Mouse (Mus musculus) CD8-positive naive resting alpha-beta T cell, adult 2 months (primary cell): ENCODE results near the gene Hic1.

Experiments
- DNase-seq, 2 experiments: peaks; one replicate each; pipeline ENCODE4 v3.0.0; 2022; ENCODE audit warnings: low read depth in 2 of 2, low spot score in 2 of 2

Gene Hic1

GRCm38 (mm10) chr11:75169405-75170080 is at the start of gene Hic1:
Hic1 (minus strand) TSS chr11:75169519.
- no peak for DNase-seq

DNA sequence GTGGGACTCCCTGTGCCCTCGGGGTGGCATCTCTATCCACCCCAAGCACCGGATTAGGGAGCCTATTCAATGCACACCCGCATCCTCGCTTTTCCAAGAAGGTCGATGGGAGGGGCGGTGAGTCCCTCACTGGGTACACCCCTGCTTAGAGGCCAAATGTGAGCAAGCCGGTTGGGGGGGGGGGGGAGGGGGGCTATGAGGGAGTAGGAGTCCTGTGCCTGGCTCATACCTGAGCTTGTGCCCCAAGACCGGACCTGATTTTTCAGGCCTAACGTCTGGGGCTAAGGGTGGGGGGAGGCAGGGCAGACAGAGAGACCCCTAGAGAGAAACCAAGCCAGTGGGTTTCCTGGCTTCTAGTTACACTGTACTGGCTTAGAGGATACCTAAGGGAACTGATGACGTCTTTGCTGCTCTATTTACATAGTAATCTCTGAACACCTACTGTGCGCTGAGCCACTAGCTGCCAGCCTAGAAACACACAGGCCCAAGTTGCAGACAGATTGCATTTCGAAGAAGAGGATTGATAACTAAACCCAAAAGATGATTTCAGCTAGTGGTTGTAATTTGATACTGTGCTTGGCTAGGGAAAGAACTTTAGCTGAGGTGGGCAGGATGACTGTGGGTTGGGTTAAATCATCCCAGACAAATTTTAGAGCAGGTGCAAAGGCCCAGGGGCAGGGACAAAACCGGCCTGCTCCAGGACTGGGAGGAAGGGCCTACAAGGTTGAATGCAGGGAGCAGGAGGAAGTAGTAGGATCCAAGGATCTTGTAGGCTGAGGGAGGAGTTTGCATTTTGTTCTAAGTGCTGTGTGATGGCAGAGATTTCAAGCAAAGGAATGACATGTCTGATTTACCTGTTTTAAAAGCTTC is 45.0 kb upstream of the Hic1 start:
- DNase-seq = no peak

DNA sequence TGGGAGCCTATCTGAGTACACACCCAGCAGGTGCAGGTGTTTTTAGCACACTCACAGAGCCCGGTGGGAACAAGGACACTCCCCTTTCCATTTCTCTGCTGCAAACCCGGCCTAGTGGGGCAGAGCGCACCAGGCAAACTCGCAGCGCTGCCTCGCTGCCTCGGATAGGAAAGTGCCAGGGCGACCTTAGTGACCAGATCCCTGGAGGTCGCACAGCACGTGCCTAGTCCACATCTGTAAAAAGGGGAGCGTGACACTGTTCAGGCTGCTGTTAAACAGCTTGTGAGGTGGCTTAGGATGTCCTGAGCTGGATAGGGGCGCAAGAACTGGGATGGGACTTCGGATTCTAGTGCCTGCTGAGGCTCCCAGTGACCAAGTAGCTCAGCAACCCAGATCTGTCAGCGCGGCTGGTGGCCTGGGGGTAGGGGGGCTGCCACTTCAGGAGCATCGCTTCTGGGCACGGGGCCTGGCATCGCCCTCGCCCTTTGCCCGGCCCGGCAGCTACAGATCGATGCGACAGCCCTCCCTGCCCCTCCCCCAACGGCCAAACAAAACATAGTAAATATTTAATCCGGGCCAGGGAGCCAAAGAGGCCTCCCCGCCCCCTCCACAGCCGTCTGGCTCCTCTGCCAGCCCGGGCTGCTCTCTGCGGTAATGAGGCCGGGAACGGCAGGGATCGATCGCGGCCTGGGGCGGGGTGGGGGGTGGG is 44.2 kb upstream of the Hic1 start:
- DNase-seq = no peak

DNA sequence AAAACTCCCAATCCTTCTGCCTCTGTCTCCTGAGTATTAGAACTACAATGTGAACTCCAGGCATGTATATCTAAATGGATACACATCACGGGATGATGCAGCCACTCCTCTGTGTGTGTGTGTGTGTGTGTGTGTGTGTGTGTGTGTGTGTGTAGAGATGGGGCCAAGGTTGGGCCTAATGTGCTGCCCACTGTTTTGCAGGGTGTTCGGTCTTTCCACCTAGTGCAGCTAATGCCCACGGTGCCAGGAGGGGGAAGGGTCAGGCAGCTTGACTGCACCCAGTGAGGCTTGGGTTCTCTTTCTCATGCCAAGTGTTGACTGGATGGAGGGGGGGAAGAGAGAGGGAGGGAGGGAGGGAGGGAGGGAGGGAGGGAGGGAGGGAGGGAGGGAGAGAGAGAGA is 43.6 kb upstream of the Hic1 start:
- no peak for DNase-seq

DNA sequence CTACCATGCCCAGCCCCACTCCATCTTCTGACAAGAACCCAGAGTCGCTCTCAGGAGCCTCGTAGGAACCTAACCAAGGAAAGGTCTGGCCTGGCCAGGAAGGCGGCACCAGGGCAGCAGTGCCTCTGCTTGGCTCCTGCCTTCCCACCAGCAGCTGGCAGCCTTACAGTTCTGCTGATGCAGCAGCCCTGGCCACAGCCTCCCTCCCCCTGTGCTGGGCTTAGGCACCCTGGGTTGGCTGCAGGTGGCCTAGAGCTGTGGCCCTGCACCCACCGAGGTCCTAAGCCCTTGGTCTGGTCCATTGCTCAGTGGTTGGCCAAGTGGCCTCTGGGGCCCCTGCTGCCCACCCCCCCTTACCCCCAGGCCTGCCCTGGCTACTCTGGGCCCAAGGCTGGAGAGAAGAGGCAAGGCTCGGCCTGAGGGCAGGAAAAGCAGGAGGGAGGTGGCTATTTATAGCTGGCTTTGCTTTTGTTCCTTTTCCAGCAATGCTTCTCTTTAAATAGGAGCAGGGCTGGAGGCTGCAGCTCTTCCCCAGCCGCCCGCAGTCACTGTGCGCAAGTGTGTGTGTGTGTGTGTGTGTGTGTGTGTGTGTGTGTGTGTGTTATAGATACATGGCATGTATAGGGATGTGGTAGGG is 42.8 kb upstream of the Hic1 start:
- DNase-seq = no peak

DNA sequence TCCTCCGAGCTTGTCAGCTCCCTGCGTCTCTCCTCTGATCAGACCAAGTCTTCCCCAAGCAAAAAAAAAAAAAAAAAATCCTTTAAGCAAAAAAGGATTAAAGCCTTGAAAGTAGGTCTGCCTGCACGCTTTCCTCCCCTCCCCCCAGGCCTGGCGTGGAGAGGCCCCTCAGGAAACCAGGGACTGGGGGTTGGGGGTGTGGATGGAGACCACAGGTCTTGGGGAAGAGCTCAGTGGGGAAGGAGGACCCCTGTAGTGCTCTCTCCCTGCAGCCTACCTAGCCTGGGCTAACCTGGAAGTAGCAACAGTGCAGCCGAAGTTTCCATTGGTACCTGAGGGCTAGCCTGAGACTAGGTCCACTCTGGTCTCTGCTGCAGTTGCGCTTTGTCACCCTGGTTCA is 41.4 kb upstream of the Hic1 start:
- no peak for DNase-seq

GRCm38 (mm10) chr11:75210093-75210492 is 40.8 kb upstream of the Hic1 start:
- no peak for DNase-seq

DNA sequence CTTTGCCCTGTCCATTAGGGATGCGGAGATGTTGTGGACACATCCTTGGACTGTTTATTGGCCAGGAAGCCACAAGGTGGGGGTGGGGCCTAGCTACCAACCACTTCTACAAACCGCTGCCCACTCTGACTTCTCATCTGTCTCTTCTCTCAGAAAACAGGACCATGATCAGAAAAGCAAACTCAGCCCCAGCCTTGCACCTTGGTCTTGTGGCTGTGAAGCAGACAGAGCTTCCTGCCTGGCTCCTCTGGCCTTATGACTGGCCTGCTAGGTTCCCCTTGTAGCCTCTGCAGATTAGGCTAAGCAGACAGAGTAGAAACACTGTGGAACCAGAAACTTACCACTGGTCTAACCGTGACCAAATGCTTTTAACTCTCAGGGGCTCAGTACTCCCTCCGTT is 40.0 kb upstream of the Hic1 start:
- no peak for DNase-seq

DNA sequence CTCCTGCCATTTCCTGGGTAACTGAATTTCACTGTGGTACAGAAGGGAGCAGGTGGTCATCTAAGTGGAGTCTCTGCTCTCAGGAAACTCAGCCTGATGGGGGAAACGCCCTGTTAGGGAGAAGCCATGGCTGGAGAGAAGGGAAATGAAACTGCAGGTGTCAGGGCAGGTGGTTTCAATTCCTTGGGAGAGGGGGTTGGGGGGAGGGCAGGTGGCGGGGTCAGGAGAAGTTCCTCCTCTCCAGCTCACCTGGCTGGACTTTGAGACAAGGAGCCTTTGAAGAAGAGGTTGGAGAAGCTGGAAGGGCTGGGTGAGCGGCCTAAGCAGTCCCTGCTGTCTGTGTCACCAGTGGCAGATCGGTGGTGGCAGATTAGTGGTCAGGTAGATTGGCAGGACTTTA is 37.0 kb upstream of the Hic1 start:
- DNase-seq = no peak

GRCm38 (mm10) chr11:75204472-75204871 is 35.2 kb upstream of the Hic1 start:
- no peak for DNase-seq

- no peak for DNase-seq
Measured at GRCm38 (mm10) chr11:75203926-75204325, 34.6 kb upstream of the Hic1 start.

GRCm38 (mm10) chr11:75201721-75202120 is 32.4 kb upstream of the Hic1 start:
- DNase-seq = no peak

- DNase-seq = no peak
Measured at GRCm38 (mm10) chr11:75200935-75201334, 31.6 kb upstream of the Hic1 start.

- DNase-seq = no peak
Measured at GRCm38 (mm10) chr11:75199951-75200350, 30.6 kb upstream of the Hic1 start.

- DNase-seq = no peak
Measured at GRCm38 (mm10) chr11:75198792-75199191, 29.5 kb upstream of the Hic1 start.

DNA sequence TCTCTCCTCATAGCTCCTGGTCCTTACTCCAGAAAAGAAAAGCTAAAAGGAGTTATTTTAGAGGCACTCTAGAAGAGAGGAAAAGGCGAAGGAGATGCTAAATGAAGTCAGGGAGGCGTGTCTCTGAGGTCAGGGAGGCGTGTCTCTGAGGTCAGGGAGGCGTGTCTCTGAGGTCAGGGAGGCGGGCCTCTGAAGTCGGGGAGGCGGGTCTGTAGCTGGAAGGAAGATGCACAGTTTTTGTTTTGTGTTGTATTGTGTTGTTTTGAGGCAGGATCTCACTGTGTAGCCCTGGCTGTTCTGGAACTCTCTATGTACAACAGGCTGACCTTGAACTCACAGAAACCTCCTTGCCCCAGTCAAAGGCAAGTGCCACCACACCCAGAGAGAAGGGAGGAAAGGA is 28.6 kb upstream of the Hic1 start:
- DNase-seq = no peak

DNA sequence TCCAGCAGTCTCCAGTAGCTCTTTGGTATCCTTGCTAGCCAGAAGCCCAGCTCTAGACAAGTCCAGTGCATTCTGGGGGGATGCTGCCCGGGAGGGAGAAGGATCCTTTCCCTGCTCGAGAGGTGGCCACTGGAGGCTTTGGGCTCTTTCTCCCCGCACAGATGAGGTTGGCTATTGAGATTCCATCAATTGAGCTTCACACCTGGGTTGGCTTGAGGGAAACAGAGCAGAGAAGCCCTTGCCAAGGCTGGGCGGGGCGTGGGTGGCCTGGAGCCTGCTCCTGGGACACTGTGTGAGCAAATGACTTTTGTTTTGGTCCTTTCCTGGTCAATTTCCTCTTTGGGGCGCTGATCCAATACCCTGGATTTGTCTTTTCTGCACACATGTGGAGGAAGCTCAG is 26.8 kb upstream of the Hic1 start:
- DNase-seq = no peak

- no peak for DNase-seq
Measured at GRCm38 (mm10) chr11:75194850-75195461, 25.6 kb upstream of the Hic1 start.

DNA sequence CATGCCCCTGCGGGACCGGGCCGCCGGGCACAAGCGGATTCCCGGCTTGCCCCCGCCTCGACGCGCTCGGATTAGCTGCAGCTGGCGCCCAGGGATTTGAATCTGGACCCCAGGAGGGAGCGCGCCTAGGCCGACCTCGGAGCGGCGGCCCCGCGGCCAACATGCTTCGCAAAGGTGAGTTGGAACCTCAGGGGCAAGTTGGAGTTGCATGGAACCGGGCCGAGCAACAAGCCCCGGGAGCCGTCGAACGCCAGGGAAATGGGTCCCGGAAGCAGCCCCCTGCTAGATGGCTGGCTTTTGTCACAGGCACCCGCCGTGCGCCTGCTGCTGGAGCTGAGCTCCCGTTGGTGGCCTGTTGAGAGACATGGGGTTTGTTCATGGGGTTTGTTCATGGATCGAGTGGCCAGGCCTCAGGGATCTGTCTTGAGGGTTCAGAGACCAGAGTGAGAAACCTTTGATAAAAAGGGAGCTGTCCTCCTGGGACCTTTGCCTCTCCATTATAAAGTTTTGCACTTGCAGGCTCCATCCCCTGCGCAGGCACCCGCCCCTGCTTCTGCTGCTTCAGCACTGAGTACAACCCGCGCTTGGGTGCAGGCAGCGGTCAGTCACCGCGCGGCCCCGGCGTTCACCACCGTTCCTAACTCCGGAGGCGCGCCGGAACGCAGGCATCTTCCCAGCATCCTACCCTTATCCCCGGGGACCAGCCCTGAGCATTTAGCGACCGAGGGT is 25.0 kb upstream of the Hic1 start:
- DNase-seq = no peak
